Mouse (Mus musculus) CH12.LX (cell line): Measurements from ENCODE around the gene Stom. TPM values are rescaled to one million over a fixed set of nuclear protein-coding genes. Genes with fewer than 3 reads are reported as not detected.

Source experiments
- DNase-seq: peaks from one replicate; pipeline ENCODE4 v3.0.0-alpha.2; 2013; ENCODE audit errors: extremely low read depth
- H3K27ac ChIP-seq: 2 replicates; pipeline ENCODE4 v1.5.1; 2012; ENCODE audit warnings: low read depth, mild to moderate bottlenecking, control low read depth, moderate library complexity; ENCODE audit not compliant: insufficient read depth
- H3K27me3 ChIP-seq: replicated peaks from 2 replicates; pipeline ENCODE3; 2012; ENCODE audit warnings: inconsistent platforms
- H3K36me3 ChIP-seq, 2 experiments: replicated peaks in 1 of 2; 2 replicates each; pipeline versions ENCODE3 to v1.6.1; 2012; ENCODE audit warnings: inconsistent platforms in 1 of 2, low read length in 1 of 2, mild to moderate bottlenecking in 1 of 2, mixed read lengths in 1 of 2, moderate library complexity in 1 of 2; ENCODE audit not compliant: control insufficient read depth in 1 of 2, insufficient read depth in 1 of 2
- H3K4me1 ChIP-seq, 2 experiments: 2 replicates each; pipeline ENCODE4 v1.6.1; 2012; ENCODE audit warnings: inconsistent platforms in 1 of 2, moderate library complexity in 1 of 2; ENCODE audit not compliant: insufficient read depth in 2 of 2, control insufficient read depth in 1 of 2
- H3K4me2 ChIP-seq: 2 replicates; pipeline ENCODE4 v1.6.1; 2012; ENCODE audit warnings: low read depth, mild to moderate bottlenecking, control low read depth; ENCODE audit not compliant: poor library complexity, insufficient read depth, severe bottlenecking
- H3K4me3 ChIP-seq, 3 experiments: fragments of 150-350 bp in 1 of 3; sonication (generic) in 1 of 3; replicated peaks in 1 of 3; 2 replicates each; pipeline versions ENCODE3 to v1.5.1; 2011 to 2012; ENCODE audit warnings: low read depth in 2 of 3, low read length in 2 of 3, mild to moderate bottlenecking in 2 of 3, moderate library complexity in 2 of 3, control low read depth in 1 of 3, improper control_type of control experiment in 1 of 3, inconsistent platforms in 1 of 3, mixed read lengths in 1 of 3; ENCODE audit not compliant: poor library complexity in 1 of 3
- H3K79me2 ChIP-seq: replicated peaks from 2 replicates; pipeline ENCODE4 v1.6.1; 2012; ENCODE audit warnings: mild to moderate bottlenecking, moderate library complexity; ENCODE audit not compliant: control insufficient read depth, poor library complexity, insufficient read depth, severe bottlenecking; ENCODE audit errors: extremely low read depth
- H3K9ac ChIP-seq: 2 replicates; pipeline ENCODE4 v1.6.1; 2012; ENCODE audit warnings: low read depth, mild to moderate bottlenecking, control low read depth, moderate library complexity; ENCODE audit not compliant: insufficient read depth
- H3K9me3 ChIP-seq: replicated peaks from 2 replicates; pipeline ENCODE3; 2012; ENCODE audit warnings: low read length, inconsistent platforms, mixed read lengths
- BHLHE40 ChIP-seq: IDR thresholded peaks from 2 replicates; pipeline ENCODE4 v1.6.1; 2011; ENCODE audit warnings: mild to moderate bottlenecking, low read depth, low read length, improper control_type of control experiment
- CHD2 ChIP-seq: IDR thresholded peaks from 2 replicates; pipeline ENCODE4 v1.6.1; 2011; ENCODE audit warnings: low read length, improper control_type of control experiment
- CTCF ChIP-seq, 2 experiments: IDR thresholded peaks in 1 of 2; conservative IDR thresholded peaks in 1 of 2; 2 replicates each; pipeline ENCODE4 v1.5.1; 2011 to 2012; ENCODE audit warnings: low read depth in 2 of 2, low read length in 2 of 2, improper control_type of control experiment in 1 of 2, inconsistent platforms in 1 of 2, mild to moderate bottlenecking in 1 of 2, moderate library complexity in 1 of 2
- ELF1 ChIP-seq: IDR thresholded peaks from 2 replicates; pipeline ENCODE4 v1.6.1; 2014; ENCODE audit warnings: low read depth, mild to moderate bottlenecking, inconsistent platforms, low read length, improper control_type of control experiment
- ETS1 ChIP-seq: conservative IDR thresholded peaks from 2 replicates; pipeline ENCODE4 v1.6.1; 2012; ENCODE audit warnings: low read depth, mild to moderate bottlenecking, inconsistent platforms, low read length, improper control_type of control experiment, moderate library complexity
- GABPA ChIP-seq: IDR thresholded peaks from 2 replicates; pipeline ENCODE4 v1.6.1; 2012; ENCODE audit warnings: low read depth, low read length, improper control_type of control experiment, inconsistent platforms; ENCODE audit not compliant: insufficient replicate concordance
- JUND ChIP-seq: conservative IDR thresholded peaks from 2 replicates; pipeline ENCODE4 v1.6.1; 2011; ENCODE audit warnings: low read depth, low read length, improper control_type of control experiment
- KAT2A ChIP-seq: IDR thresholded peaks from 2 replicates; pipeline ENCODE4 v1.6.1; 2012; ENCODE audit warnings: low read length, improper control_type of control experiment, inconsistent platforms; ENCODE audit not compliant: insufficient replicate concordance
- MAFK ChIP-seq: IDR thresholded peaks from 2 replicates; pipeline ENCODE4 v1.6.1; 2011; ENCODE audit warnings: low read length, improper control_type of control experiment; ENCODE audit not compliant: insufficient replicate concordance
- MAX ChIP-seq: IDR thresholded peaks from 2 replicates; pipeline ENCODE4 v1.6.1; 2011; ENCODE audit warnings: low read length, improper control_type of control experiment
- MAZ ChIP-seq: IDR thresholded peaks from 2 replicates; pipeline ENCODE4 v1.6.1; 2012; ENCODE audit warnings: low read depth, mild to moderate bottlenecking, inconsistent platforms, low read length, improper control_type of control experiment, moderate library complexity
- MEF2A ChIP-seq: IDR thresholded peaks from 2 replicates; pipeline ENCODE4 v1.6.1; 2014; ENCODE audit warnings: low read depth, mild to moderate bottlenecking, inconsistent platforms, low read length, improper control_type of control experiment, borderline replicate concordance
- MXI1 ChIP-seq: IDR thresholded peaks from 2 replicates; pipeline ENCODE4 v1.6.1; 2011; ENCODE audit warnings: mild to moderate bottlenecking, low read depth, low read length, improper control_type of control experiment
- MYC ChIP-seq: IDR thresholded peaks from 2 replicates; pipeline ENCODE4 v1.6.1; 2011; ENCODE audit warnings: low read depth, mild to moderate bottlenecking, improper control_type of control experiment, low read length
- NELFE ChIP-seq: IDR thresholded peaks from 2 replicates; pipeline ENCODE4 v1.6.1; 2011; ENCODE audit warnings: low read depth, low read length, improper control_type of control experiment
- NRF1 ChIP-seq: IDR thresholded peaks from 2 replicates; pipeline ENCODE4 v1.6.1; 2014; ENCODE audit warnings: low read depth, mild to moderate bottlenecking, inconsistent platforms, low read length, improper control_type of control experiment, moderate library complexity
- PAX5 ChIP-seq: IDR thresholded peaks from 2 replicates; pipeline ENCODE4 v1.6.1; 2012; ENCODE audit warnings: low read length, inconsistent platforms, mixed read lengths
- RAD21 ChIP-seq: IDR thresholded peaks from 2 replicates; pipeline ENCODE4 v1.6.1; 2011; ENCODE audit warnings: low read depth, mild to moderate bottlenecking, low read length, improper control_type of control experiment, moderate library complexity
- RCOR1 ChIP-seq: conservative IDR thresholded peaks from 2 replicates; pipeline ENCODE4 v1.6.1; 2012; ENCODE audit warnings: low read depth, mild to moderate bottlenecking, inconsistent platforms, low read length, improper control_type of control experiment
- SMC3 ChIP-seq: IDR thresholded peaks from 2 replicates; pipeline ENCODE4 v1.6.1; 2011; ENCODE audit warnings: low read depth, low read length, improper control_type of control experiment
- TBP ChIP-seq: conservative IDR thresholded peaks from 2 replicates; pipeline ENCODE4 v1.6.1; 2011; ENCODE audit warnings: low read depth, low read length, improper control_type of control experiment
- TCF12 ChIP-seq: IDR thresholded peaks from 2 replicates; pipeline ENCODE4 v1.6.1; 2014; ENCODE audit warnings: low read depth, mild to moderate bottlenecking, inconsistent platforms, low read length, improper control_type of control experiment
- UBTF ChIP-seq: IDR thresholded peaks from 2 replicates; pipeline ENCODE4 v1.6.1; 2012; ENCODE audit warnings: low read depth, mild to moderate bottlenecking, inconsistent platforms, low read length, improper control_type of control experiment, moderate library complexity
- USF2 ChIP-seq: conservative IDR thresholded peaks from 2 replicates; pipeline ENCODE4 v1.6.1; 2011; ENCODE audit warnings: low read depth, low read length, improper control_type of control experiment
- ZNF384 ChIP-seq: IDR thresholded peaks from 2 replicates; pipeline ENCODE4 v1.6.1; 2012; ENCODE audit warnings: low read depth, low read length, improper control_type of control experiment, inconsistent platforms
- dilution Hi-C: fragments of 300-500 bp; cut with MboI; formaldehyde crosslinking; loops from 2 replicates; pipeline ENCODE4 v1.14.3; 2020; ENCODE audit warnings: low sequenced_read_pairs; ENCODE audit not compliant: extremely low pct_unique_long_range_greater_than_20kb, extremely low pct_ligation_motif_present
- in situ Hi-C: fragments of 300-500 bp; cut with MboI; formaldehyde crosslinking; loops from 3 replicates; pipeline ENCODE4 v1.14.3; 2019; ENCODE audit warnings: low sequenced_read_pairs, low pct_ligation_motif_present, low pct_unique_long_range_greater_than_20kb, mixed read lengths
- polyA plus RNA-seq: library from polyadenylated mRNA; unstranded; fragments of >175 nt; gene quantifications from 2 replicates; pipeline ENCODE4 v1.2.1, GENCODE M21; 2012; ENCODE audit warnings: low read depth; ENCODE audit not compliant: insufficient read length
- total RNA-seq, 2 experiments: library from RNA; depleted of rRNA; stranded (reverse); fragments of 300-350 nt in 1 of 2; fragments of >200 nt in 1 of 2; gene quantifications; 2 replicates each; pipeline ENCODE4 v1.2.3; 2012 to 2014

The Stom gene
- total and polyA plus RNA-seq, 3 experiments: 4.3 to 6.3 (median 5.8) TPM

DNA sequence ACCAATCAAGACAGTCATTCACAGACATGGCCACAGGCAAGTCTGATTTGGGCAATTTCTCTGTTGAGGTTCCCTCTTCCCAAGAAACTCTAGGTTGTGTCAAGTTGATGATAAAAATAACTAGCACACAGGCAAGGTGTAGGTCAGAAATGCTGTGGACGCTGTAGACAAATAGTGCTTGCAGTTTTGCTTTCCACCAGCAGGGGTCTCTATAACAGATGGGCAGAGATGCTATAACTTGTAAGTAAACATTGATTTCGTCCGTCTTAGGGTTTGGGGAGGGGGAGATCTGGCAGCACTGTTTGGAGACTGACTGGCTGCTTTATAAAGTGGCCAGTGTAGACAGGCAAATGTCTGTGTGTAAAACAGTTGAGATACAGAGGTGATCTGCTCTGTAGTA, 44.9 kb downstream of the Stom start:
- Histone ChIP-seq H3K9me3 (no peaks in the 10 kb centered on the region), H3K4me3 (no peak overlapping the region), H3K4me1 (peaks cover 3 to 8% of the 10 kb centered on the region in 2 experiments; a peak in 3 of 4 replicates), H3K79me2 (no peaks in the 10 kb centered on the region), H3K27me3 (no peaks in the 10 kb centered on the region), H3K4me2 (no peak overlapping the region), H3K27ac (no peak overlapping the region), H3K9ac (no peak overlapping the region), H3K36me3 (peaks cover 18 to 70% of the 10 kb centered on the region in 2 experiments)
- dilution Hi-C loops: no loop called here
- in situ Hi-C loops: loop anchor here (10.0 to 25.0 kb wide), 2 partner anchors 213 to 620 kb away; no protein-coding TSS in a partner anchor
- DNase-seq: peak; percentile 45
- TF ChIP-seq CHD2 (no peak), SMC3 (peak; percentile 74), TBP (no peak), MYC (no peak), RAD21 (peak; percentile 37), CTCF (conservative IDR thresholded peaks at IDR 0.05 in 1 of 2, IDR thresholded peaks at IDR 0.05 in 1 of 2; ENCODE audit: low read depth in 2 of 2, low read length in 2 of 2) (peak; percentile 78 to 93), UBTF (no peak), ZNF384 (no peak), NRF1 (no peak), RCOR1 (no peak), PAX5 (no peak), BHLHE40 (no peak), MXI1 (no peak), GABPA (no peak)

DNA sequence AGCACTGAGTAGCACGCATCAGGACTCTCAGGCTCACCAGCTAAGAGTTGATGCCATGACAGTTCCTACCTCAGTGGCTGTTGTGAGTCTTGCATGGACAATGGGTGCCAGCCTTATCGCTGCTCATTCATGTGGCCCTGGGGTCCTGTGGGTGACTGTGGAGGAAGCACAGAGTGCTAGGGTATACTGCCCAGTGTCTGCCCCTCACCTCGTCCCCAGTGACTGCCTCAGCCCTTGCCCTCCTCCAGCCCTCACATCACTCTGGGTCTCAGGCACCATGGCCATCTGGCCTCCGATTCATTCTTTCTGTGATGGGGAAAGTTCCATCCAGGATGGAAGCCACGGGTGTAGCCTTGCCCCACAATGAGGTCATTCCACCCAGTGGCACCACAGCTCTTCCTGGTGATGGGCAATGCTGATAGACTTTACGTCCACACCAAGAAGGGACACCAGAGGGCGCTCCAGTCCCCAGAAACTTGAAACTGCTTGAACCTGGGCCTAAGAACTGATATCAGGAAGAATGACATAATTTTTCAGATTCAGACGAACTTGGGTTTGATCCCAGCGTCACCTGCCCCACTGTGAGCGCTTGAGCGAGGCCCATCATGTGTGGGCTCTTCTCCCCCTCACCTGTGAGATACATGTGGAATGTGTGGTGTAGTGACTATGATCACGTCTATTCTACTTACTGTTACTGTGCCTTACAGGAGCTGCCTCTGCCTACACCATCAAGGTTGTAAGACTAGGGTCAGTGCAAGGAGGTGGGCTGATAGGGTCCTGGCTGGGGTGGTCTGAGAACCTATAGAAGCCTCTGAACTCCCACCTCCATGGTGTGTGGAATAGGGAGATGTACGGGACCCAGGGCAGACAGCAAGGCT, 47.8 kb downstream of the Stom start:
- peaks cover 3 to 8% of the 10 kb centered on the region in 2 experiments; a peak in 3 of 4 replicates for H3K4me1 ChIP-seq
- no peaks in the 10 kb centered on the region for H3K9me3 ChIP-seq
- dilution Hi-C loops: no loop called here
- no peak overlapping the region for H3K9ac ChIP-seq
- H3K27ac ChIP-seq: no peak overlapping the region
- no peaks in the 10 kb centered on the region for H3K27me3 ChIP-seq
- H3K36me3 ChIP-seq: peaks cover 21 to 70% of the 10 kb centered on the region in 2 experiments
- no peaks in the 10 kb centered on the region for H3K79me2 ChIP-seq
- no peak overlapping the region for H3K4me3 ChIP-seq
- no peak; the same call in 1 of the 2 replicates for TF ChIP-seq NELFE
- no peak for TF ChIP-seq ZNF384
- no peak for TF ChIP-seq GABPA
- no peak for TF ChIP-seq RCOR1
- TF ChIP-seq MAFK: no peak
- TF ChIP-seq RAD21: peak; percentile 78
- TF ChIP-seq ELF1: peak; percentile 71
- TF ChIP-seq NRF1: no peak
- no peak for TF ChIP-seq MEF2A
- TF ChIP-seq ETS1: no peak
- no peak for TF ChIP-seq KAT2A
- no peak for TF ChIP-seq MAX
- no peak for TF ChIP-seq TCF12
- TF ChIP-seq PAX5: no peak
- TF ChIP-seq JUND: no peak
- no peak for TF ChIP-seq USF2
- TF ChIP-seq MXI1: no peak
- TF ChIP-seq SMC3: peak; percentile 88
- no peak for TF ChIP-seq MYC
- peak; percentile 80 to 92 for TF ChIP-seq CTCF (conservative IDR thresholded peaks at IDR 0.05 in 1 of 2, IDR thresholded peaks at IDR 0.05 in 1 of 2; ENCODE audit: low read depth in 2 of 2, low read length in 2 of 2)
- TF ChIP-seq MAZ: no peak
- no peak for TF ChIP-seq TBP
- DNase-seq: peak; percentile 88
- in situ Hi-C loops: loop anchor here (25.0 kb wide), 1 partner anchor 623 kb away; no protein-coding TSS in a partner anchor
- no peak overlapping the region for H3K4me2 ChIP-seq
